Mouse (Mus musculus) lung, embryonic 15.5 days (tissue): ENCODE results near the gene Ttc25. TPM values are rescaled to one million over a fixed set of nuclear protein-coding genes. Genes with fewer than 3 reads are reported as not detected.

Source experiments
- polyA plus RNA-seq: library from polyadenylated mRNA; unstranded; fragments of >200 nt; fragmentation: Nextera tagmentation; extraction: Ambion mirVana; gene quantifications from 2 replicates; pipeline ENCODE4 v1.2.1, GENCODE M21; 2015

Gene Ttc25
- polyA plus RNA-seq, 1 experiment from 2014 or later = 2.6 TPM

Other genes starting within 250 kb of the Ttc25 start
- 1,642 and 1,646 TPM in 2 replicates for gene Eif1, start 225.7 kb upstream of the Ttc25 start, polyA plus RNA-seq
- not detected in 2 replicates for gene Gast, start 211.2 kb upstream of the Ttc25 start, polyA plus RNA-seq
- 19.8 and 20.7 TPM in 2 replicates for gene Hap1, start 189.5 kb upstream of the Ttc25 start, polyA plus RNA-seq
- gene Jup, start 147.8 kb upstream of the Ttc25 start, polyA plus RNA-seq = 122 and 136 TPM in 2 replicates
- gene P3h4, start 130.8 kb upstream of the Ttc25 start, polyA plus RNA-seq = 71.5 and 73.4 TPM in 2 replicates
- 142 and 143 TPM in 2 replicates for gene Fkbp10, start 129.9 kb upstream of the Ttc25 start, polyA plus RNA-seq
- 129 and 133 TPM in 2 replicates for gene Nt5c3b, start 103.8 kb upstream of the Ttc25 start, polyA plus RNA-seq
- 0.56 and 0.88 TPM in 2 replicates for gene Klhl10, start 103.7 kb upstream of the Ttc25 start, polyA plus RNA-seq
- gene Klhl11, start 72.9 kb upstream of the Ttc25 start, polyA plus RNA-seq = 8.6 and 9.3 TPM in 2 replicates
- 151 and 153 TPM in 2 replicates for gene Acly, start 17.6 kb upstream of the Ttc25 start, polyA plus RNA-seq
- 28.7 and 32.3 TPM in 2 replicates for gene Cnp, start 29.3 kb downstream of the Ttc25 start, polyA plus RNA-seq
- 57.1 and 58.7 TPM in 2 replicates for gene Nkiras2, start 73.6 kb downstream of the Ttc25 start, polyA plus RNA-seq
- gene Dnajc7, start 74.6 kb downstream of the Ttc25 start, polyA plus RNA-seq = 215 and 229 TPM in 2 replicates
- 0.06 and 0.13 TPM in 2 replicates for gene Zfp385c, start 146.8 kb downstream of the Ttc25 start, polyA plus RNA-seq
- 3.0 and 3.8 TPM in 2 replicates for gene Dhx58, start 158.7 kb downstream of the Ttc25 start, polyA plus RNA-seq
- gene Kat2a, start 166.9 kb downstream of the Ttc25 start, polyA plus RNA-seq = 52.9 and 56.1 TPM in 2 replicates
- gene Hspb9, start 168.2 kb downstream of the Ttc25 start, polyA plus RNA-seq = 0.23 and 0.32 TPM in 2 replicates
- gene Rab5c, start 192.6 kb downstream of the Ttc25 start, polyA plus RNA-seq = 24.4 and 26.0 TPM in 2 replicates
- 0.04 TPM in 1 of 2 replicates, not detected in the other for gene Kcnh4, start 214.3 kb downstream of the Ttc25 start, polyA plus RNA-seq
- not detected in 2 replicates for gene Hcrt, start 217.3 kb downstream of the Ttc25 start, polyA plus RNA-seq
- 6.1 and 6.4 TPM in 2 replicates for gene Ghdc, start 225.3 kb downstream of the Ttc25 start, polyA plus RNA-seq